Mouse (Mus musculus) macrophage (primary cell): ENCODE results near the gene Ahsg. TPM values are rescaled to one million over a fixed set of nuclear protein-coding genes. Genes with fewer than 3 reads are reported as not detected.

ENCODE experiments used
- H3K27ac ChIP-seq: fragments of 350-480 bp; formaldehyde crosslinking; 2 replicates; pipeline ENCODE4 v1.9.0; 2021
- H3K36me3 ChIP-seq: fragments of 350-480 bp; formaldehyde crosslinking; 2 replicates; pipeline ENCODE4 v1.9.0; 2021; ENCODE audit errors: inconsistent target
- H3K4me3 ChIP-seq: fragments of 350-480 bp; formaldehyde crosslinking; 2 replicates; pipeline ENCODE4 v1.9.0; 2021; ENCODE audit errors: inconsistent target
- H3K79me2 ChIP-seq: fragments of 350-480 bp; formaldehyde crosslinking; 2 replicates; pipeline ENCODE4 v1.9.0; 2021; ENCODE audit errors: inconsistent target
- WGBS: methylation state at CpG from one replicate; pipeline ENCODE4 v1.1.7; 2026; ENCODE audit warnings: inconsistent platforms; ENCODE audit not compliant: missing documents; 5-methylcytosine and 5-hydroxymethylcytosine counted together
- polyA plus RNA-seq: library from polyadenylated mRNA; stranded (reverse); fragments of 250-400 nt; gene quantifications from 3 replicates; pipeline ENCODE4 v1.2.4, GENCODE M21; 2018; ENCODE audit warnings: inconsistent platforms

The Ahsg gene
- polyA plus RNA-seq, 1 experiment from 2014 or later, result not detected

DNA sequence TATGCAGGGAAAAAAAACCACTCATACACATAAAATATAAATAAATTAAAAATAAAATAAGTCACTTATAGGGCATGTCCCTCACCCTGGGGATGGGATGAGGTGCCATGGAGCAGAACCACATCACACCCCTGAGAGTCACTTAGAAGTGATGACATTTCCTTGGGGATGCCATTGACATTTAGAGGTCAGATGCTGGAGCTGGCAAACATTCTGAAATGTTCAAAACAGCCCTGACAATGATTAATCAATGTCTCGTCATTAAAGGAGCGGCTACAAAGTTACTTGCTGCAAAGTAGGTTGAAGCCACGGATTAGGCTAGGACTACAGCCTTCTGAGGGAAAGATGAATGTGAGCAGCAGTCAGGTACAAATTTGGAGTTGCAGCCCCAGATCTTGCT lies 10.2 kb downstream of the Ahsg start:
- H3K36me3 ChIP-seq, result no peaks in the 10 kb centered on the region
- H3K79me2 ChIP-seq, result no peaks in the 10 kb centered on the region
- H3K27ac ChIP-seq, result no peak overlapping the region
- no peak overlapping the region for H3K4me3 ChIP-seq
- 96% methylated on average over 3 of the region's 3 CpGs for WGBS

DNA sequence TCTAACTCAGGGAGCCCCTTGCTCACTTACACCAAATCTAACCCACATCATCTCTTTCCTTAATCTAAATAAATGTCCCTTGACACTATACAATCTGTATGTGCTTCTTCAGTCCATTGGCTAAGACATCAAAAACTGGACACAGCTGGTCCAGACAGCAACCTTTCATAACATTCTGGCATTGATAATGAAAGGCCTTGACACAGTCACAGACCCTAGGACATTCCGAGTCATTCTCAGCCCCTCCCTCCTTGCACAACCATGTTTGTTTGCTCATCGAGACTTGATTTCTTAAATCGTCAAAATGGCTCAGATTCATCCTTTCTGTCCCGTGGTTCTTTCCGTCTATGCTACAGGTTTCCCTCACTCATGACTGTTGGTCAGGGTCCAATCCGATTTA lies 18.2 kb downstream of the Ahsg start:
- no peak overlapping the region for H3K4me3 ChIP-seq
- no peaks in the 10 kb centered on the region for H3K36me3 ChIP-seq
- H3K79me2 ChIP-seq, result no peaks in the 10 kb centered on the region
- H3K27ac ChIP-seq, result no peak overlapping the region
- 78% methylated on average over 6 of the region's 6 CpGs for WGBS

DNA sequence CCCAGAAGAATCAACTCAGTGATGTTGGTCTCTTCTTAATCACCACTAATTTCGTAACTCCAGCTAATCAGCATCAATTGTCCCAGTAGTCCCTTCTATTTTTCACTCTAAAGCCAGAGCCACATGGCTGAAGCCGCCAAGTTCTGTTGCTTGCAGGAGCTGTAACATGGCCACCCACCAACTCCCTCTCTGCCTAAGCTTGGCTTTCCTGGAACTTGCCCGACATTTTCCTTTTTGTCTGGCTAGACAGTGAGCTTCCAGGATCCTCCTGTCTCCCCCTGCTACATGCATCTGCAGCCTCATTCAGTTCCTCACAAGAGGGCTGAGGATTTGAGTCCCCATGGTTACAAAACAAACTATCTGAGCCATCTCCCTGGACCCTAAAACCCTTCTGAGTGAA lies 20.9 kb downstream of the Ahsg start:
- WGBS, result 83% methylated on average over 3 of the region's 3 CpGs
- H3K4me3 ChIP-seq, result no peak overlapping the region
- no peaks in the 10 kb centered on the region for H3K36me3 ChIP-seq
- H3K79me2 ChIP-seq, result no peaks in the 10 kb centered on the region
- no peak overlapping the region for H3K27ac ChIP-seq

DNA sequence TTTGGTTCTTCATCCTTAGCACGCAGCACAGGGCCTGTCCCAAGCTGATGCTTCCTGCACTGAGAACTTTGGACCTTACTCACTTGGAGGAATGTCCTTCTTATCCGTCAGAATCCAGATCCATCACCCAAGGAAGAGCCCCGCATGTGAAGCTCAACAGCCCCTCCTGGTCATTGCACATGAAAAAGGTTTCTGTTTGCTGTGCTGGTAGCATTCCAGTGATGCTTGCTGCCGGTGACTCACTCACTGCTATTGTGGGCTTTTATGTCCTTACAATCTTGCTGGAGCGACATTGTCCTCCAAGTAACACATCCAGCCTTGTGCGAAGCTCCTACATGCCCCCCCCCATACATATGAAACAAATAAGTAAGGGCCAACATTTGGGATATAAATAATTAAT lies 21.8 kb downstream of the Ahsg start:
- Histone ChIP-seq H3K36me3 (no peaks in the 10 kb centered on the region), H3K4me3 (no peak overlapping the region), H3K79me2 (no peaks in the 10 kb centered on the region), H3K27ac (no peak overlapping the region)
- WGBS, result 95% methylated on average over 6 of the region's 6 CpGs

DNA sequence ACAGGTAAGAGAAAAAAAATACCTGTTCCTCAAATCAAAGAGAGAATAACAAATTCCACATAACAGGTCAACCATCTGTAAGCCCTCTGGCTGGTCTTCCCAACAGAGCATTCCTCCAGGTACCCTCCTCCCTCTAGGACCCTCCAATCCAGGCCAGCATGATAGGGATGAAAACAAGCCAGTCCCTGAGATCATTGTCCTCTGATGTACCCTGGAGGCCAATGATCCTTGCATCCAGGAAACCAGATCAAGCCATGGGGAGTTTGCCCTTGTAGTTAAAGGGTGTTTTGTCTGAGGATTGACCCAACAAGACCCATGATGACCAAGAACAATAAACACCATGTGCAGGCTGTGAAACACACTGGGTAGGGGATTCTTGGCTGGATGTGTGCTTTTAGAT lies 23.2 kb downstream of the Ahsg start:
- no peaks in the 10 kb centered on the region for H3K36me3 ChIP-seq
- H3K27ac ChIP-seq, result no peak overlapping the region
- H3K4me3 ChIP-seq, result no peak overlapping the region
- no peaks in the 10 kb centered on the region for H3K79me2 ChIP-seq

- Histone ChIP-seq H3K27ac (no peak within 1 kb of the TSS), H3K79me2 (no peaks in the 10 kb centered on the region), H3K4me3 (no peak within 1 kb of the TSS), H3K36me3 (no peaks in the 10 kb centered on the region)
- WGBS, result 91% methylated on average over 5 of the region's 5 CpGs
Observed at GRCm38 (mm10) chr16:22918034-22918433, 27.0 kb downstream of the Ahsg start, which contains the start of gene Fetub. Gene Fetub (plus strand): TSS chr16:22918334.

DNA sequence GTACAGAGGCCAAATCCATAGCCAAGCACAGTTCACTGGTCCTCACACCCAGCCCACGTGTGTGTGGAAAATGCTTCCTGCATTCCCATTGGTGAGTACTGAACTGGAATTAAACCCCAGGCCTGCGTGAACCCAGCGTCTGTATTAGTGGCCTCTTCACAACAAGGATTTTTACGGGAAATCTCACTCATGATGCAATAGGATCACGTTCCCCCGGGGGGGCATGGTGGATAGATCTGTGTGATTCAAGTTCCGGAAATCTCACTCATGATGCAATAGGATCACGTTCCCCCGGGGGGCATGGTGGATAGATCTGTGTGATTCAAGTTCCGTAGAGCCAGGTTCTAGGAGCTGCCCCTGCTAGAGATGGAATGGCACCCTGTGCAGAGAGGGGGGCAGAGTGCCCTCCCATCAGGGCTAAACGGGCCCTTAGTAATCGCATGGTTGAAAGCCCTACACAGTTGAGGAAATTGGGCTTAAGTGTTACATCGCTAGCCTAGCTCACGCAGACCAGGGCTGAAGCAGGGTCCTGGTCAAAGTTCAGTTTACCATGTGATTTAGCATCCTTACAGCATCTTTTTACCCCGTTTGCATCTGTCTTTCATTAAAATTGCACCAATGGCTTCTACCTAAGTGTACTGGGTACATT lies 27.7 kb downstream of the Ahsg start:
- no peak overlapping the region for H3K27ac ChIP-seq

DNA sequence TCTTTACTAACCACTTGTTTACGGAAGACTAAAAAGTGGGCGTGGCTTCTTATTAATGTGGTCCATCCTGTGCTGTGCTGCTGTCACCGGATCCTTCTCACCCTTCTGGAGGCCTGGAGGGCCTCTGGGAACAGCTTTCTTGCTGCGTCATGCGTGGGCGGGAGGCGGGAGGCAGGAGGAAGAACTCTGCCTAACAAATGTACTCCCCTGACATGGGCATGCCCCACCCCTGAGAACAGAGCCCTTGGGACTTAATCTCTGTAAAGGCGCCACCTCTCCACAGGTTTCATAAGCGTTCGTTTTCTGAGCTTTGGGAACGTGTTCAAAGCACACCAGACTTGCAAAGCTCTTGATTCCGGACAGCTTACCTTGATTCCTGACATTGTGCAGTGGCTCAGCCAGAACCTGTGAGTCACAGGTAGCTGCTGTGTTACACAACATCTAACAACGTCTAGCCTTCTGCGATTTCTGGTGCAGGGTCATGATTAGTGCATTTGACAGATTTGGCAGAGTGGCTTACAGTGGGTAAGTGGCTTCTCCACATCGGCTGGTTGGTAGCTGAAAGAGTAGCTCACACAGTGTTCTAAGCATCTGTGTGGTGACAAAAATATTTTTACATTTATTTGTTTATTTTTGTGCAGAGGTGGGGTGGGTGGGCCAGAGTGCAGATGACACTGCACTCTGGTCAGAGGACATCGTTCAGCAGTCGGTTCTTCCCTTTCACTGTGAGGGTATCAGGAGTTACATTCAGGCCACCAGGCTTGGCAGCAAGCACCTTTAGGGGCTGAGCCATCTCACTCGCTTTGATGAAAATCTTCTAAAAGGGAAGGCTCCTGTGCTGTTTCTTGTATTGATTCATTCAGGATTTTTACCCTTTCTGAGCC lies 29.1 kb downstream of the Ahsg start:
- no peaks in the 10 kb centered on the region for H3K36me3 ChIP-seq
- 40% methylated on average over 17 of the region's 18 CpGs for WGBS
- no peak overlapping the region for H3K27ac ChIP-seq
- no peaks in the 10 kb centered on the region for H3K79me2 ChIP-seq
- no peak overlapping the region for H3K4me3 ChIP-seq

More for the DNA sequence above, 27.7 kb downstream of the Ahsg start:
- no peak overlapping the region for H3K4me3 ChIP-seq
- WGBS, result 89% methylated on average over 15 of the region's 15 CpGs
- H3K36me3 ChIP-seq, result no peaks in the 10 kb centered on the region
- no peaks in the 10 kb centered on the region for H3K79me2 ChIP-seq

DNA sequence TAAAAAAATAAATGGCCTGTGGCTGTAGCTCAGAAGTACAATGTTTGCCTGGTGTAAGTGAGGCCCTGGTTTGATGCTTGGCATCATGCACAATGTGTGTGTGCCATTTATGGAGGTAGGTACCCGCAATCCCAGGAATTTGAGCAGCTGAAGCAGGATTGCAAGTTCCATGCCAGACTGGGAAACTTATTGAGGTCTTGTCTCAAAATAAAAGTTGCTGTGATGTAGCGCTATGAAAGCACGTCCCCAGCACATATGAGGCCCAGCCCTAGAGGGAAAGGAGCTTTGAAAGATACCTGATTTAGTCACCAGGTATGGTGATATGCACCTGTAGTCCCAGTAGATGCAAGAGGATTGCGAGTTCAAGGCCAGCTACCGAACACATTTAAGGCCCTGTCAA lies 30.7 kb downstream of the Ahsg start:
- H3K27ac ChIP-seq, result no peak overlapping the region
- no peaks in the 10 kb centered on the region for H3K36me3 ChIP-seq
- WGBS, result 92% methylated on average over 5 of the region's 5 CpGs
- H3K4me3 ChIP-seq, result no peak overlapping the region
- H3K79me2 ChIP-seq, result no peaks in the 10 kb centered on the region

- H3K36me3 ChIP-seq, result no peaks in the 10 kb centered on the region
- no peak overlapping the region for H3K4me3 ChIP-seq
- H3K79me2 ChIP-seq, result no peaks in the 10 kb centered on the region
- no peak overlapping the region for H3K27ac ChIP-seq
- WGBS, result 88% methylated on average over 4 of the region's 4 CpGs
Observed at GRCm38 (mm10) chr16:22922433-22922832, 31.4 kb downstream of the Ahsg start.

- WGBS, result 92% methylated on average over 6 of the region's 6 CpGs
- Histone ChIP-seq H3K79me2 (no peaks in the 10 kb centered on the region), H3K36me3 (no peaks in the 10 kb centered on the region), H3K27ac (no peak overlapping the region), H3K4me3 (no peak overlapping the region)
Observed at GRCm38 (mm10) chr16:22929575-22929974, 38.5 kb downstream of the Ahsg start.

DNA sequence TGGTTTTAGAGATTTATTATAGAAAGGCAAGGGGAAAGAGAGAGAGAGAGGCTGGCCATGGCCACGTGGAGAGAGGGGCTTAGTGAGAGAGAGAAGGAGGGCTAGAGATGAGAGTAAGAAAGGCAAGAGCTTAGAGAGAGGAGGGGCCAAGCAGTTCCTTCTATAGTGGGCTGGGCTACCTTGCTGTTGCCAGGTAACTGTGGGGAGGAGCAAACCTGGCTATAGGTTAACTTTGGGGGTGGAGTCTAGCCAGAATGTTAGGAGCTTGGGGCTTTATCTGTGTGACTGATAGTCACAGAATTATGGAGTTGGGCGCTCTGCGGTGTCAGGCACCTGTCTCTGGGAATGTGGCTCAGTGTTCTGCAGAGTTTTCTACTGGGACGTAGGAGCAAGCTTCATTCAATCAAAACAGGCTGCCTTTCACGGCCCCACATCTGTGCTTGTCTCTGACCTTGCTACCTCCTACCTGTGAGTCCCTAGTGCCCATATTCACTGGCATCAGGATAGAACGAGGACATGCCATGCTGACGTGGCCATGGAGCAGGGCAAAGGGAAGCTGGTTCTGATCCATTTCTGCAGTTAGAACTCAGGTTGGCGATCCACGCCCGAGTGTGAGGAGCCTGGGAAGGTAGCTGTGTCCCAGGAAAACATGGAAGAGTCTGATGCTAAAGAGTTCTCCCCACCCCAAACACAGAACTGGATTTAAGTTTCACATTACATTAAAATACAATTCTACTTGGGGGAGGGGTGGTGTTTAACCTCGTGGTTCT lies 40.5 kb downstream of the Ahsg start:
- Histone ChIP-seq H3K79me2 (no peaks in the 10 kb centered on the region), H3K27ac (no peak overlapping the region), H3K36me3 (no peaks in the 10 kb centered on the region), H3K4me3 (no peak overlapping the region)
- WGBS, result 86% methylated on average over 11 of the region's 11 CpGs

DNA sequence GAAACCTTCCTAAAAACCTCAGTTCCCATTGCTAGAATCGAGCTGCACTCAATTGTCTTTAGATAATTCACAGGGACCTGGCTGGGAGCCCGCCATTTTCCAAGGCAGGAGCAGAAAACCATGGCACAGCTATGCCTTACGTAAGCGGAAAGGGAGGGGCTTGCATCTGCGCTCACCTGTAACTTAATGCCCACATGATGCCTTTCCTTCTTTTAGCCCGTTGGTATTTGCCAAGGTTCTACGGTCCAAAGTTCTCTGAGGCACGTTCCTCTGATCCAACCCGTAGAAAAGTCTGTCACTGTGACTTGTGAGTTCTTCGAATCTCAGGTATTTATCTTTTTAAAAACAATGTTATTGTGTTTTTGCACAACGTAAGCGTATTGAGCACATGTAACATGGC lies 46.6 kb downstream of the Ahsg start:
- Histone ChIP-seq H3K36me3 (no peaks in the 10 kb centered on the region), H3K27ac (no peak overlapping the region), H3K79me2 (no peaks in the 10 kb centered on the region), H3K4me3 (no peak overlapping the region)
- 88% methylated on average over 12 of the region's 12 CpGs for WGBS

GRCm38 (mm10) chr16:22938541-22938940 lies 47.5 kb downstream of the Ahsg start:
- no peak overlapping the region for H3K4me3 ChIP-seq
- H3K79me2 ChIP-seq, result no peaks in the 10 kb centered on the region
- WGBS, result 85% methylated on average over 2 of the region's 2 CpGs
- H3K36me3 ChIP-seq, result no peaks in the 10 kb centered on the region
- H3K27ac ChIP-seq, result no peak overlapping the region
